Mouse (Mus musculus): ENCODE data around the gene Jade2. TPM values are rescaled to one million over a fixed set of nuclear protein-coding genes. Genes with fewer than 3 reads are reported as not detected.
"Not testable (repeated sequence)": the region's sequence is repeated elsewhere in the genome, so short reads cannot be mapped to it uniquely, and the experiment has no call there.

Jade2 gene
- polyA plus RNA-seq, 1 experiment, result 45.1 TPM

DNA sequence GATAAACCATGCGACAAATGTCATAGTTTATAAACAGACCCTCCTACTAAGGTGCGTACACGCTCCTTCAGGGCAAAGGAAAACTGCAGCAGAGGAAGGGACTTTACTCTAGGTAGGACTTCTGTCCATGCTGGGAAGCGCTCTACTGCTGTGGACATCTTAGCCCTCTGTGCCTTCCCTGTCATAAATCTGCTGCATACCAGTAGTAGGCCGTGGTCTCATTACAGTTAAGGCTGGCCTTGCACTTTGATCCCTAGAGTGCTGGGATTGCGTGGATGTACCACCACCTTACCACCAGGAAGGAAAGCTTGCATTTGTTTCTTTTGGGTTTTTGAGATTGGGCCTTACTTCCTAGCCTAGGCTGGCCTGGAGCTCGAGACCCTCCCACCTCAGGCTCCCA lies 66.8 kb downstream of the Jade2 start:
- Histone ChIP-seq H3K4me3 (ENCODE audit: control insufficient read depth, insufficient read depth, low read length) (no peak overlapping the region), H3K4me1 (replicated peaks; ENCODE audit: control insufficient read depth, insufficient read depth, low read length) (no peaks in the 10 kb centered on the region), H3K27me3 (ENCODE audit: control insufficient read depth, insufficient read depth, low read length) (no peaks in the 10 kb centered on the region; the same call in 1 of the 2 replicates), H3K27ac (ENCODE audit: control insufficient read depth, insufficient read depth, low read length) (no peak overlapping the region), H3K36me3 (ENCODE audit: control insufficient read depth, insufficient read depth, low read length) (peaks cover 22% of the 10 kb centered on the region)
- WGBS, result 99% methylated on average over 7 of the region's 7 CpGs
- no peak for TF ChIP-seq POLR2A (IDR thresholded peaks at IDR 0.05; ENCODE audit: control insufficient read depth, extremely low read depth, insufficient read depth, low read length, poor library complexity)
- no peak for TF ChIP-seq CTCF (IDR thresholded peaks at IDR 0.05; ENCODE audit: borderline replicate concordance, control insufficient read depth, extremely low read depth, insufficient read depth, low read length, poor library complexity)
- DNase-seq, result no peak

DNA sequence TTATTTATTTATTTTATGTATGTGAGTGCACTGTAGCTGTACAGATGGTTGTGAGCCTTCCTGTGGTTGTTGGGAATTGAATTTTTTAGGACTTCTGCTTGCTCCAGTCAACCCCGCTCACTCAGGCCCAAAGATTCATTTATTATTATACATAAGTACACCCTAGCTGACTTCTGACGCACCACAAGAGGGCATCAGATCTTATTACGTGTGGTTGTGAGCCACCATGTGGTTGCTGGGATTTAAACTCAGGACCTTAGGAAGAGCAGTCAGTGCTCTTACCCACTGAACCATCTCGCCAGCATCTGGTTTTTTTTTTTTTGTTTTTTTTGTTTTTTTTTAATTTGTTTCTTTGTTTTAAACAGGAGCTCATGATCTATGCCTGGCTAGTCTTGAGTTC lies 67.7 kb downstream of the Jade2 start:
- not testable (repeated sequence) for H3K4me1 ChIP-seq (replicated peaks; ENCODE audit: control insufficient read depth, insufficient read depth, low read length); H3K27ac ChIP-seq (ENCODE audit: control insufficient read depth, insufficient read depth, low read length); DNase-seq; H3K4me3 ChIP-seq (ENCODE audit: control insufficient read depth, insufficient read depth, low read length); H3K27me3 ChIP-seq (ENCODE audit: control insufficient read depth, insufficient read depth, low read length)
- WGBS, result 96% methylated on average over 4 of the region's 4 CpGs
- peaks cover 22% of the 10 kb centered on the region for H3K36me3 ChIP-seq (ENCODE audit: control insufficient read depth, insufficient read depth, low read length)

DNA sequence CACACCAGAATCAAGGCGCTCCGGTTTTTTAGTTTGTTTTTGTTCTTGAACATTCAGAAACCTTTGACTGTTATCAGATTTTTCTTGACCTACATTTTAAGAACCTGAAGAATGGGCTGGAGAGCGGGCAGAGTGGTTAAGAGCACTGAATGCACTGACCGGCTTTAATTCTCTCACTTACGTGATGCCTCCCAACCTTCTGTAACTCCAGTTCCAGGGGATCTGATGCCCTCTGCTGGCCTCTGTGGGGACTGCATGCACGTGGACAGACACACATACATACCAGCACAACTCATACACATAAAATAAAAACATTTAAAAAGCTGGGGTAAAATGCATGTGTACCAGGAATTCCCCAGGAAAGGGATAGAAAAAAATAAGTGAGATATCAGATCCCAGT lies 71.5 kb downstream of the Jade2 start:
- H3K36me3 ChIP-seq (ENCODE audit: control insufficient read depth, insufficient read depth, low read length), result peaks cover 32% of the 10 kb centered on the region
- WGBS, result 97% methylated on average over 6 of the region's 6 CpGs
- no peak overlapping the region for H3K4me3 ChIP-seq (ENCODE audit: control insufficient read depth, insufficient read depth, low read length)
- H3K27me3 ChIP-seq (ENCODE audit: control insufficient read depth, insufficient read depth, low read length), result no peaks in the 10 kb centered on the region; the same call in 1 of the 2 replicates
- H3K27ac ChIP-seq (ENCODE audit: control insufficient read depth, insufficient read depth, low read length), result no peak overlapping the region
- TF ChIP-seq POLR2A (IDR thresholded peaks at IDR 0.05; ENCODE audit: control insufficient read depth, extremely low read depth, insufficient read depth, low read length, poor library complexity) (no peak), CTCF (IDR thresholded peaks at IDR 0.05; ENCODE audit: borderline replicate concordance, control insufficient read depth, extremely low read depth, insufficient read depth, low read length, poor library complexity) (peak; percentile 28; the same call in 1 of the 2 replicates)
- no peaks in the 10 kb centered on the region for H3K4me1 ChIP-seq (replicated peaks; ENCODE audit: control insufficient read depth, insufficient read depth, low read length)
- DNase-seq, result peak; percentile 68

DNA sequence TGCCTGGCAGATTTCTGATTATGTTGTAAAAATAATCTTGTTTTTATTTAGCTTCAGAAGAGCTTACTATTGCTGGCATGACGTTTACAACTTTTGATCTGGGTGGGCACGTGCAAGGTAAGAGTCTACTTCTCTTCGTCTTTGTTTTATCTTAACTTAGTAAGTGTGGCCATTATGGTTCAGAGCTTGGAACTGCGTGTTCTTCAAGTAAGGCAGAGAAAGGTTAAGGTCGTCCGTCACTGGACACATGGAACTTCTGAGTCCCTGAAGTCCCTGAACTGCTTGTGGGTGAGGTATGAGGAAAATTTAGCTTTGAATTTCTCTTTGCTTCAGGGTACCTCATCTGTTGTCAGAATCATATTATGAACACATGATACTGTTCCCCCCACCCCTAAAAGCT lies 74.7 kb downstream of the Jade2 start:
- 97% methylated on average over 6 of the region's 6 CpGs for WGBS
- TF ChIP-seq CTCF (IDR thresholded peaks at IDR 0.05; ENCODE audit: borderline replicate concordance, control insufficient read depth, extremely low read depth, insufficient read depth, low read length, poor library complexity), result no peak
- TF ChIP-seq POLR2A (IDR thresholded peaks at IDR 0.05; ENCODE audit: control insufficient read depth, extremely low read depth, insufficient read depth, low read length, poor library complexity), result no peak
- H3K36me3 ChIP-seq (ENCODE audit: control insufficient read depth, insufficient read depth, low read length), result peaks cover 42% of the 10 kb centered on the region
- no peaks in the 10 kb centered on the region; the same call in 1 of the 2 replicates for H3K27me3 ChIP-seq (ENCODE audit: control insufficient read depth, insufficient read depth, low read length)
- no peaks in the 10 kb centered on the region for H3K4me1 ChIP-seq (replicated peaks; ENCODE audit: control insufficient read depth, insufficient read depth, low read length)
- H3K4me3 ChIP-seq (ENCODE audit: control insufficient read depth, insufficient read depth, low read length), result no peak overlapping the region
- no peak overlapping the region for H3K27ac ChIP-seq (ENCODE audit: control insufficient read depth, insufficient read depth, low read length)
- DNase-seq, result no peak

GRCm38 (mm10) chr11:51780773-51781267 lies 76.6 kb downstream of the Jade2 start:
- no peak for DNase-seq
- TF ChIP-seq POLR2A (IDR thresholded peaks at IDR 0.05; ENCODE audit: control insufficient read depth, extremely low read depth, insufficient read depth, low read length, poor library complexity), result no peak
- no peak for TF ChIP-seq CTCF (IDR thresholded peaks at IDR 0.05; ENCODE audit: borderline replicate concordance, control insufficient read depth, extremely low read depth, insufficient read depth, low read length, poor library complexity)
- H3K27ac ChIP-seq (ENCODE audit: control insufficient read depth, insufficient read depth, low read length), result no peak overlapping the region
- 97% methylated on average over 9 of the region's 9 CpGs for WGBS
- no peaks in the 10 kb centered on the region for H3K4me1 ChIP-seq (replicated peaks; ENCODE audit: control insufficient read depth, insufficient read depth, low read length)
- H3K27me3 ChIP-seq (ENCODE audit: control insufficient read depth, insufficient read depth, low read length), result no peaks in the 10 kb centered on the region
- no peak overlapping the region for H3K4me3 ChIP-seq (ENCODE audit: control insufficient read depth, insufficient read depth, low read length)
- peaks cover 39% of the 10 kb centered on the region for H3K36me3 ChIP-seq (ENCODE audit: control insufficient read depth, insufficient read depth, low read length)

- Histone ChIP-seq H3K27ac (ENCODE audit: control insufficient read depth, insufficient read depth, low read length) (no peak overlapping the region), H3K36me3 (ENCODE audit: control insufficient read depth, insufficient read depth, low read length) (peaks cover 28% of the 10 kb centered on the region), H3K4me1 (replicated peaks; ENCODE audit: control insufficient read depth, insufficient read depth, low read length) (no peaks in the 10 kb centered on the region), H3K4me3 (ENCODE audit: control insufficient read depth, insufficient read depth, low read length) (no peak overlapping the region), H3K27me3 (ENCODE audit: control insufficient read depth, insufficient read depth, low read length) (no peaks in the 10 kb centered on the region)
- no peak for DNase-seq
- TF ChIP-seq POLR2A (IDR thresholded peaks at IDR 0.05; ENCODE audit: control insufficient read depth, extremely low read depth, insufficient read depth, low read length, poor library complexity) (no peak), CTCF (IDR thresholded peaks at IDR 0.05; ENCODE audit: borderline replicate concordance, control insufficient read depth, extremely low read depth, insufficient read depth, low read length, poor library complexity) (no peak)
- 91% methylated on average over 5 of the region's 5 CpGs for WGBS
These were observed 80.0 kb downstream of the Jade2 start for GRCm38 (mm10) chr11:51777478-51777877.

DNA sequence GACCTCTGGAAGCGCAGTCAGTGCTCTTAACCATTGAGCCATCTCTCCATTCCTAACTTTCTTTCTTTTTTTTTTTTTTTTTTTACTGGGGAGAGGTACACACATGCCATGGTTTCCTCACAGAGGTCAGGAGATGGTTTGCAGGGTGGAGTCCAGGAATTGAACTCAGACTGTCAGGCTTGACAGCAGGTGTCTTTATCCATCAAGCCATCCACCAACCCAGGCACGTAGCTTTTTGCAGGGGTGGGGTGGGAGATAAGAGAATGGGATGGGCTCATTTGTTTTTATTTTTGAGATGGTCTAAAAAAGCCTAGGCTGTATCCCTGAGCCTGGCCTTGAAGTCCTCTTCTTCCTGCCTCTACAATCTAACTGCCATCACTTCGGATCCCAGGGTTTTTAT lies 81.9 kb downstream of the Jade2 start:
- TF ChIP-seq POLR2A (IDR thresholded peaks at IDR 0.05; ENCODE audit: control insufficient read depth, extremely low read depth, insufficient read depth, low read length, poor library complexity), result no peak
- TF ChIP-seq CTCF (IDR thresholded peaks at IDR 0.05; ENCODE audit: borderline replicate concordance, control insufficient read depth, extremely low read depth, insufficient read depth, low read length, poor library complexity), result no peak
- Histone ChIP-seq H3K4me3 (ENCODE audit: control insufficient read depth, insufficient read depth, low read length) (no peak overlapping the region), H3K4me1 (replicated peaks; ENCODE audit: control insufficient read depth, insufficient read depth, low read length) (no peaks in the 10 kb centered on the region), H3K36me3 (ENCODE audit: control insufficient read depth, insufficient read depth, low read length) (peaks cover 9% of the 10 kb centered on the region), H3K27me3 (ENCODE audit: control insufficient read depth, insufficient read depth, low read length) (no peaks in the 10 kb centered on the region), H3K27ac (ENCODE audit: control insufficient read depth, insufficient read depth, low read length) (no peak overlapping the region)
- WGBS, result 96% methylated on average over 3 of the region's 3 CpGs
- no peak for DNase-seq

Measured in thymus, adult 2 months (tissue).